Mouse (Mus musculus) olfactory bulb, adult 2 months (tissue): ENCODE results near the gene Gabrd. TPM values are rescaled to one million over a fixed set of nuclear protein-coding genes. Genes with fewer than 3 reads are reported as not detected.
A peak's percentile ranks its signal among the peaks of the same experiment; 100 is the strongest.

Experiments used
- H3K27ac ChIP-seq: fragments of 200-500 bp; 2 replicates; pipeline ENCODE4 v1.5.1; 2012; ENCODE audit warnings: low read depth, low read length; ENCODE audit not compliant: insufficient read depth
- H3K4me1 ChIP-seq: fragments of 200-500 bp; 2 replicates; pipeline ENCODE4 v1.6.1; 2012; ENCODE audit warnings: low read length; ENCODE audit not compliant: control insufficient read depth, insufficient read depth
- H3K4me3 ChIP-seq: fragments of 200-500 bp; 2 replicates; pipeline ENCODE4 v1.5.1; 2012; ENCODE audit warnings: mild to moderate bottlenecking, low read depth, low read length, moderate library complexity; ENCODE audit not compliant: insufficient read depth
- CTCF ChIP-seq: fragments of 200-500 bp; IDR thresholded peaks from 2 replicates; pipeline ENCODE4 v1.5.1; 2012; ENCODE audit warnings: low read depth, mild to moderate bottlenecking, low read length, moderate library complexity; ENCODE audit not compliant: insufficient read depth
- POLR2A ChIP-seq: fragments of 200-500 bp; IDR thresholded peaks from 2 replicates; pipeline ENCODE4 v1.6.1; 2012; ENCODE audit warnings: mild to moderate bottlenecking, low read depth, low read length, moderate library complexity; ENCODE audit not compliant: insufficient read depth
- WGBS: fragments of 180-500 bp; shearing (Covaris S2); methylation state at CpG from one replicate; pipeline ENCODE4 v1.1.7; 2018; 5-methylcytosine and 5-hydroxymethylcytosine counted together
- polyA plus RNA-seq: library from polyadenylated mRNA; stranded (reverse); fragments of >200 nt; gene quantifications from 2 replicates; pipeline ENCODE4 v1.2.4, GENCODE M21; 2012; ENCODE audit warnings: low replicate concordance; ENCODE audit not compliant: missing spikeins, insufficient read depth, insufficient read length

Gabrd gene
- polyA plus RNA-seq, 1 experiment: not detected

DNA sequence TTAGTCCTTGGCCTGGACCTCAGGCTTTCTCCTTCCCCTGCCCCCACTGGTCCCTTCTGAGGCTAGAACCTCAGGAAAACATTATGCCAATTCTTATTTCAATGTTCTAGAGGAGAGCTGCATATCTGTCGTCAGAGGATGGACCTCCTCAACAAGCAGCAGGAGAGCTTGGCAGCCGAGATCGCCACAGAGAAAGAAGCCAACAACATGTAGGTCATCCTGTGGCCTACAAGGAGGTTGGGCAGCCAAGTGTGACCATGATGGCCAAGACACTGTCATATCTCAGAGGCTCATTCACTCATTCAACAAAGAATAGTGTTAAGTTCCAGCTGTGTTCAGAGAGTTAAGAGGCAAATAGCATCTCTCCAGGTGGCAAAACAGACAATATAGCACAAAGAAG is 22.2 kb upstream of the Gabrd start:
- Histone ChIP-seq H3K4me3 (no peak overlapping the region), H3K27ac (no peak overlapping the region), H3K4me1 (peaks cover 5% of the 10 kb centered on the region)
- TF ChIP-seq CTCF: no peak
- TF ChIP-seq POLR2A: no peak
- 75% methylated on average over 3 of the region's 3 CpGs for WGBS

DNA sequence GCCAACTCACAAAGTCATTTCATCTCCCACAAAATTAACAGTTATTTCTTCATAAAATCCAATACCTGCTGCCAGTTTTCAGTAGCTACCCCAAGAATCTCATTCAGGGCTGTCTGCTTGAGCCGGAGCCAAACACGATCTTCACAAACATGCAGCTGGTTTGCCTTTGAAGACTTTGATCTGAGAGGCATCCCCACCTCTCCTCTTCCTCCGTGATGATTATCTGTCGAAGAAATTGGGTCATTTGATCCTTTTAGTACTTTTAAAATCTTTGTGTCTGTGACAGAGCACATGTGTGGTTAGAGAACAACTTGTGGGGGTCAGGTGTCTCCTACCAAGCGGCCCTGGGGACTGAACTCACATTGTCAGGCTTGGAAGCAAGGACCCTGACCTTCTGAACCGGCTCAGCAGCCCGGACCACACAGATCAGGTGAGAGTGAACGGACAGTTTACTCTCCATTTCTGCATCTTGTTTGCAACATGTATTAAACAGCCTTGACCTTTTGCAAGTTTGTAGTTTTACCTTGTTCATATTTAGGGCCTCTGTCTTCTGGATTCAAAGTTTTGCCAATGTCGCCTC is 16.8 kb upstream of the Gabrd start:
- TF ChIP-seq POLR2A: no peak
- no peak for TF ChIP-seq CTCF
- Histone ChIP-seq H3K4me1 (peaks cover 6% of the 10 kb centered on the region), H3K27ac (no peak overlapping the region), H3K4me3 (no peak overlapping the region)
- 87% methylated on average over 9 of the region's 9 CpGs for WGBS

DNA sequence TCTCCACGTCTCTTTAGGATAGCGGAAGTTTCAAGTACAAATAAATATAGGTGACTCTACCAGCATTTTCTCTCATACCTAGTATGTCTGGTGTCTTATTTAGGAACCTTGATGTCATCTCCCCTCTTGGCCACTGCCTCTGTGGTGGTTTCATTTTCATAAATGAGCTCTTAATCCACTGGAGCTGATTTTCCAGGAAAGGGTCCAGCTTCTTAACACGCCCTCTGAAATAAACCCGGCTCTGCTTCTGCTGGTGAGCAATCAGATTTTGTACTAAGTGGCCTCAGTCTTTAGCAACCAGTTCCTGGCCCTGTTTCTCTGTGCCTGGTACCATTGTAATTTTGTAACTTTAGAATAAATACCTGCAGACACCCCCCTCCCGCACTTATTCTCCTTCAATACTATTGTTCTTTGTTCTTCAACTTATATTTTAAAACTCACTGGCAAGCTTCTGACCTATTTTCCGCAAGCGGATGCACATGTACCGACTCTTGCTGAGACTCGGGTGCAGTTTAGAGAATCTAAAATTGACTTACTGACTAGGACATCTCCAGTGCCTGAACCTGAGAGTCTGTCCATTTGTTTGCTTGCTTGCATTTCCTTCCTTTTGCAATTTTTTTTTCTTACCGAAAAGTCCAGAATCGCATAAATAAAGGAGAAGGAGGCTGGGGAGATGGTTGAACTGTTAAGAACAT is 15.9 kb upstream of the Gabrd start:
- no peak overlapping the region for H3K4me3 ChIP-seq
- H3K27ac ChIP-seq: no peak overlapping the region; the same call in 1 of the 2 replicates
- TF ChIP-seq POLR2A (no peak), CTCF (no peak)
- 78% methylated on average over 11 of the region's 11 CpGs for WGBS
- H3K4me1 ChIP-seq: peaks cover 6% of the 10 kb centered on the region

DNA sequence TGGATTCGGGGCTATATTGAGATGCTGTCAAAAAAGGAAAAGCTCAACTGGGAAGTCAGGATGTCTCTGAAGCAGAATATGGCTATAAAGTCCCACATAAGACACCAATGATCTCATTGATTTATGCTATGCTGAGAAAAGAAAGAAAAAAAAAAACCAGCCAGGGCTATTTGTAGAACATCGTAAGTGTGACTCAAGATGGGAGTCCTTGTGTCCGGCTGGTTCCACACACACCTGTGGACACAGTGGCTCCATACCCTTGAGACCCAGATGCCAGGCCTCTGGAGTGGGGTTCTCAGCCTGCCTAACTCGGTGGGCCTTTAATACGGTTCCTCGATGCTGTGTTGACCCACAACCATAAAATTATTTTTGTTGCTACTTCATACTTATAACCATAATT is 14.2 kb upstream of the Gabrd start:
- peaks cover 8% of the 10 kb centered on the region for H3K4me1 ChIP-seq
- no peak overlapping the region for H3K27ac ChIP-seq
- no peak for TF ChIP-seq CTCF
- no peak for TF ChIP-seq POLR2A
- H3K4me3 ChIP-seq: no peak overlapping the region
- WGBS: 89% methylated on average over 6 of the region's 6 CpGs

DNA sequence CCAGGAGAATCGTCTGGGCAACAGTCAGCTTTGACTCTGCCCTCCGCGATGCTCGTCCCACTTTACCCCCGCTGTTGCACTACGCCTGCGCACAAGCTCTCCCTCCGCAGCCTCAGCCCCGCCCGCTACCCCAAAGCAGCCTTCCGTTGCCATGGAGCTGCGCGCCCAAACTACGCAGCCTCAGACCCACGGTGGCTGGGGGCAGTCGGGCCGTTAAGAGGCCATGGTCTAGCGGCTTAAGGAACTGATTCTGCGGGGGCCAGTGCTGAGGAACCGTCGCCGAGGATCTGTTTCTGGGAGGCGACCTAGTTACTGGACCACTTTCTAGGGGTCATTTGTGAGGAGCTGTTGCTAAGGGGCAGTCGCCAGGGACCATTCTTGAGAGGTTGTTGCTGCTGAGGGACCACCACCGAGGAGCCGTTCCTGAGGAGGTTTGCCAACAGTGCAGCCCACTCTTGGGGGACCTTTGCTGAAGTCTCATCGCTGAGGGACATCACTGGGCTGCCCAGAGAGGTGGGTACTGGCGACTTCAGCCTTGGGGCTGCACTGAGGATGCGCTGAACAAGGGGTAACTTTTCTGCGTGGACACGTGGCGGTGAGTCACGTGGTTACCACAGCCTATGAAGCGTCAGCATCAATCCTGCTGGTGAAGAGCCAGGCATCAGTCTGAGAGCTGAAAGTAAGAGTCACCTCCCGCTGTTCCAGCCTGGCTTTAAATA is 11.3 kb upstream of the Gabrd start, which contains the start of gene Cfap74:
TSS of gene Cfap74 (plus strand) at position 133 of the 719 bp plus-strand sequence.
- Histone ChIP-seq H3K27ac (peak within 1 kb of the TSS; percentile 68), H3K4me3 (peak within 1 kb of the TSS; percentile 77), H3K4me1 (peaks cover 8% of the 10 kb centered on the region)
- WGBS: under 1% methylated on average over 35 of the region's 35 CpGs
- peak; percentile 66; the same call in 1 of the 2 replicates for TF ChIP-seq POLR2A
- TF ChIP-seq CTCF: no peak

DNA sequence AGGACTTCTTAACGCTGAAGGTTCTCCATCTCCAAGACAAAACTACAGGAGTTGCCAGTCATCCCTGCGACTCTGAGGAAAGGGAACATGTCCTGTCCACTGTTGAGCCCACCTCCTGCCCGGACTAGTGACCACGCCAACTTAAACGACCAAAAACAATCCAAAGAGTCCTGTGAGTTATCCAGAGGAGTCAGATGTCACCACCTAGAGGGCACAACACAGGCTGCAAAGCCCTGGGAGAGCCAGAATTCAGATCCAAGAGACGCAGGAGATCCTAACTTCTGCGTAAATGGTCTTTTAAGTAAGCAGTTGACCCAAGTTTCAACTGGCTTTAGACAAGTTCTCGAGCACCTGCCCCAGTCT is 10.8 kb upstream of the Gabrd start:
- 0 out of 2 replicates have a peak overlapping the region, but pooled peaks have one; percentile 57 for H3K27ac ChIP-seq
- 1% methylated on average over 8 of the region's 8 CpGs for WGBS
- TF ChIP-seq POLR2A: no peak
- 0 out of 2 replicates have a peak, but pooled peaks have one; percentile 24 for TF ChIP-seq CTCF
- peak overlapping the region; percentile 77 for H3K4me3 ChIP-seq
- H3K4me1 ChIP-seq: peaks cover 8% of the 10 kb centered on the region

DNA sequence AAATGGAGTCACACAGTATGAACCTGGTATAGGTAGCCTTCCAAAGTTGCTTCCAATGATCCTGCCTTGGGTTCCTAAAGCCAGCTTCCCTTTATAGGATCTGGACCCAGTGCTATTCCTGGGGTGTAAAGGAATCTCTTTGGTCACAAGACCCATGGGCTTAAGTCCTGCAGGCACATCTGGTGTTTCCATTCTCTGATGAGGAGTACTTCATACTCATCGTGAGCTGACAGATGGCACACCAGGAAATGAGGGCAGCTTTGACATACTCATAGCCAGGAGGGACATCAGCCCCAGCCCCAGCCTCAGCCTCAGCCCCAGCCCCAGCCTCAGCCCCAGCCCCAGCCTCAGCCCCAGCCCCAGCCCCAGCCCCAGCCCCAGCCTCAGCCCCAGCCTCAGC is 4.6 kb upstream of the Gabrd start:
- peaks cover 7% of the 10 kb centered on the region for H3K4me1 ChIP-seq
- WGBS: 81% methylated on average over 1 of the region's 1 CpGs
- H3K27ac ChIP-seq: no peak overlapping the region
- TF ChIP-seq CTCF (no peak), POLR2A (no peak)
- no peak overlapping the region for H3K4me3 ChIP-seq

DNA sequence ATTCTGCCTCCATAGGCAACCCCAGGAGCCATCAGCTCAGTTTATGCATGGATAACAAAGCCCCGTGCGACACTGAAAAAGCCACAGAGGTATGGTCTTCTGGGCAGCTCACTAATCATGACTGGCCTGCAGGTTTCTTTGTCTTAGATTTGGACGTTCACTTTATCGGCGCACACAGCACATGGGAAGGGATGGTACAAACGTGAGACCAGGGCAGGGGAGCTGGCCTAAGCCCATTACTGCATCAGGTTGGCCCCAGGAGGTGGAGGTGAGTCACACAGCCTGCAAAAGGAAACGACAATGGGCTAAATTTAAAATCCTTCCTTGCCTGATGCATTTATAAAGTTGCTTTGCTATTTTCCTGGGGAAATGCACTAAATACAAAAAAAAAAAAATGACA is 3.2 kb upstream of the Gabrd start:
- H3K4me1 ChIP-seq: peaks cover 7% of the 10 kb centered on the region
- H3K4me3 ChIP-seq: no peak overlapping the region
- TF ChIP-seq POLR2A (no peak), CTCF (no peak)
- WGBS: 60% methylated on average over 7 of the region's 7 CpGs
- no peak overlapping the region for H3K27ac ChIP-seq

DNA sequence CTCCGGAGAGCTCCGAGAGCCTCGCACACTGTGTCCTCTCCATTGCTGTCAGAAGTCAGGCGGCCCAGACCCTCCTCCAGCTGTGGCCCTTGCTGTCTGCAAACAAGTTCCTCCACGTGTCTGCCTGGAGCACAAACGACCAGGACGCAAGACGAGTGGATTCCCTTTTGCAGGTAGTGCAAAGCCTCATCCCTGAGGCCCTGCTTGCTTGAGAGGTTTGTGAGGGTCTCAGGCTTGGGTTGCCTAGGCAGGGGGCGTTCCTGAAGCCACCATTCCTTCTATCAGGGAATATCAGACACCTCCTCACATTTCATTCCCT is 269 bp upstream of the Gabrd start:
- peak overlapping the region; percentile 68 for H3K4me3 ChIP-seq
- 8% methylated on average over 9 of the region's 9 CpGs for WGBS
- TF ChIP-seq POLR2A (0 out of 2 replicates have a peak, but pooled peaks have one; percentile 13), CTCF (no peak)
- H3K4me1 ChIP-seq: peaks cover 15% of the 10 kb centered on the region
- no peak overlapping the region for H3K27ac ChIP-seq
